10 mouse cellular contexts compared by ENCODE assay signal in genomic region chr5:129518180-129518579, GRCm38 (mm10). TPM values are rescaled to one million over a fixed set of nuclear protein-coding genes. Genes with fewer than 3 reads are reported as not detected.
DNase-seq lines count a peak whose midpoint lies in the region; ATAC-seq lines count a peak whose summit lies in the region.
"Had no signal": no experiment of that assay in that cellular context is flagged by ENCODE, and none has a peak within 500 bp of the region (broad histone marks: within the 10 kb centered on the region; RNA-seq: fewer than 3 reads in every experiment).

No protein-coding gene starts in this region.

- no peak overlapping the region for H3K4me3 ChIP-seq in heart, embryonic 13.5 days
- H3K4me3 ChIP-seq in midbrain, embryonic 10.5 days = no peak overlapping the region
- H3K4me3 ChIP-seq: limb, embryonic 13.5 days had no signal

- H3K27ac ChIP-seq in heart, embryonic 13.5 days (replicated peaks) = no peak overlapping the region
- H3K27ac ChIP-seq in midbrain, embryonic 10.5 days (replicated peaks) = no peak overlapping the region
- H3K27ac ChIP-seq: limb, embryonic 13.5 days had no signal

- no peaks in the 10 kb centered on the region for H3K9me3 ChIP-seq in heart, embryonic 13.5 days
- H3K9me3 ChIP-seq in midbrain, embryonic 10.5 days (replicated peaks) = no peaks in the 10 kb centered on the region
- H3K9me3 ChIP-seq: limb, embryonic 13.5 days had no signal

- H3K27me3 ChIP-seq in heart, embryonic 13.5 days (replicated peaks) = no peaks in the 10 kb centered on the region
- no peaks in the 10 kb centered on the region for H3K27me3 ChIP-seq in midbrain, embryonic 10.5 days (ENCODE audit: low read depth, poor library complexity, severe bottlenecking)
- H3K27me3 ChIP-seq: limb, embryonic 13.5 days had no signal

- H3K4me2 ChIP-seq in heart, embryonic 13.5 days = no peak overlapping the region
- H3K4me2 ChIP-seq: limb, embryonic 13.5 days had no signal

- peak; percentile 72; the same call in 1 of the 2 replicates for ATAC-seq in heart, embryonic 13.5 days (ENCODE audit: extremely low read depth, insufficient number of reproducible peaks, low FRiP score, low TSS enrichment)
- ATAC-seq: inflammation-experienced regulatory T-cells, adult 6 months had no signal

- H3K36me3 ChIP-seq in heart, embryonic 13.5 days = peaks cover 96% of the 10 kb centered on the region
- peaks cover 100% of the 10 kb centered on the region for H3K36me3 ChIP-seq in midbrain, embryonic 10.5 days

- H3K9ac ChIP-seq in heart, embryonic 13.5 days = no peak overlapping the region
- H3K9ac ChIP-seq: limb, embryonic 13.5 days had no signal

- peaks cover 24% of the 10 kb centered on the region for H3K4me1 ChIP-seq in heart, embryonic 13.5 days
- H3K4me1 ChIP-seq in midbrain, embryonic 10.5 days = no peaks in the 10 kb centered on the region
- H3K4me1 ChIP-seq: limb, embryonic 13.5 days had no signal

- DNase-seq in heart, adult 11 months = no peak
- DNase-seq in urinary bladder, adult 2 months (ENCODE audit: low spot score) = peak; percentile 38
- DNase-seq in urinary bladder, postnatal 10 days (ENCODE audit: low spot score) = no peak
- DNase-seq in cerebellum, postnatal 36 days = peak; percentile 68 to 71
- no peak for DNase-seq in c-Kit-positive CD71-positive TER-119-positive erythroid progenitor cells, embryonic 14.5 days (ENCODE audit: low spot score)
- no peak for DNase-seq in midbrain, embryonic 10.5 days (ENCODE audit: low spot score)
- DNase-seq in embryo, embryonic 10.5 days (ENCODE audit: low spot score) = no peak

- WGBS in heart, embryonic 13.5 days = 67% methylated on average over 4 of the region's 4 CpGs
- 92% methylated on average over 4 of the region's 4 CpGs for whole genome bisulfite sequencing in midbrain, embryonic 10.5 days

RNA-seq across cellular contexts. Expression of gene Sfswap, which starts 17.2 kb away (rescaled TPM):
- polyA plus RNA-seq in heart, embryonic 13.5 days (2015; fragmentation: Nextera tagmentation; extraction: Ambion mirVana) = 21.2 and 24.7 TPM in 2 replicates
- 83.6 and 88.5 TPM in 2 replicates for polyA plus RNA-seq in urinary bladder, adult 2 months (2012; rRNA removed)
- polyA plus RNA-seq in midbrain, embryonic 10.5 days (2016; fragmentation: Nextera tagmentation; extraction: Ambion mirVana) = 35.1 and 40.8 TPM in 2 replicates

Comparison
In these comparisons a context has a peak if more than half of its experiments do, and no peak if none do; other contexts are left out.
1. DNase-seq: peak in urinary bladder, adult 2 months (single experiment) and cerebellum, postnatal 36 days (2 of 2); none in heart, adult 11 months (single experiment), urinary bladder, postnatal 10 days (single experiment), c-Kit-positive CD71-positive TER-119-positive erythroid progenitor cells, embryonic 14.5 days (single experiment), midbrain, embryonic 10.5 days (single experiment) and embryo, embryonic 10.5 days (single experiment).